Comparison of ENCODE assay signal across 20 mouse cellular contexts in the genomic region with DNA sequence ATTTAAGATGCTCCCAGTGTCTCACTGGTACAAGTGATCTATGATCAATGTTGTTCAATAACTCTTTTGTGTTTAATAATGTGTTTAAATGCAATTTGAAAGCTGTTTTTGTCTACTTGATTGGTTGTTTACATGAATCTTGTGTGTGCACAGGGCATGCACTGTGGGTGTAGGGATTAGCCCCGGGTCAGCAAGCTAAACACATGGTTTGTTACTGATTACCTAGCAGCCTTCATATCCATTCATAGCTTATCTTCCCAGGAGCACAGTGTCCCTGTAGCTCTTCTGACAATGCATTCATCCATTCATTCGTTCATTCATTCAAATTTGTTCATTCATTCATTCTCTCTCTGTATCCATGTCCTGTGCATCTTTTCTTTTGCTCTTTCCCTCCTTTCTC.
"Had no signal": no experiment of that assay in that cellular context is flagged by ENCODE, and none has a peak within 500 bp of the region (broad histone marks: within the 10 kb centered on the region; RNA-seq: fewer than 3 reads in every experiment).

No protein-coding gene starts in this region.

- H3K9me3 ChIP-seq: intestine, embryonic 15.5 days; limb, embryonic 10.5 days; limb, embryonic 13.5 days; liver, embryonic 13.5 days; lung, embryonic 15.5 days; midbrain, embryonic 10.5 days; midbrain, embryonic 13.5 days; neural tube, embryonic 13.5 days had no signal

- H3K4me3 ChIP-seq: intestine, embryonic 15.5 days; layer of hippocampus, adult 2 months; limb, embryonic 10.5 days; limb, embryonic 13.5 days; liver, embryonic 13.5 days; lung, embryonic 15.5 days; megakaryocyte, embryonic 14.5 days; midbrain, embryonic 10.5 days; midbrain, embryonic 13.5 days; myocyte; neural tube, embryonic 13.5 days had no signal

- H3K36me3 ChIP-seq: intestine, embryonic 15.5 days; limb, embryonic 10.5 days; limb, embryonic 13.5 days; liver, embryonic 13.5 days; lung, embryonic 15.5 days; midbrain, embryonic 10.5 days; midbrain, embryonic 13.5 days; neural tube, embryonic 13.5 days had no signal

- DNase-seq: layer of hippocampus, adult 9-11 months; liver, embryonic 13.5 days; lung, adult 18-20 months; lung, postnatal 10 days; lung, postnatal 36 days; thymus, adult 18-20 months; thymus, postnatal 36 days had no signal

- H3K4me2 ChIP-seq: intestine, embryonic 15.5 days; limb, embryonic 13.5 days; liver, embryonic 13.5 days; lung, embryonic 15.5 days; midbrain, embryonic 13.5 days; neural tube, embryonic 13.5 days had no signal

- H3K27ac ChIP-seq: intestine, embryonic 15.5 days; kidney, postnatal 0 days; layer of hippocampus, adult 2 months; limb, embryonic 10.5 days; limb, embryonic 13.5 days; liver, embryonic 13.5 days; lung, embryonic 15.5 days; midbrain, embryonic 10.5 days; midbrain, embryonic 13.5 days; neural tube, embryonic 13.5 days had no signal

- H3K27me3 ChIP-seq: intestine, embryonic 15.5 days; limb, embryonic 13.5 days; liver, embryonic 13.5 days; lung, embryonic 15.5 days; megakaryocyte, embryonic 14.5 days; midbrain, embryonic 13.5 days; neural tube, embryonic 13.5 days had no signal

- H3K4me1 ChIP-seq: intestine, embryonic 15.5 days; limb, embryonic 10.5 days; liver, embryonic 13.5 days; lung, embryonic 15.5 days; midbrain, embryonic 10.5 days; midbrain, embryonic 13.5 days; neural tube, embryonic 13.5 days had no signal

- H3K9ac ChIP-seq: intestine, embryonic 15.5 days; limb, embryonic 13.5 days; liver, embryonic 13.5 days; lung, embryonic 15.5 days; neural tube, embryonic 13.5 days had no signal

- ATAC-seq: hindbrain, embryonic 16.5 days; intestine, embryonic 15.5 days; midbrain, embryonic 13.5 days; midbrain, embryonic 16.5 days had no signal
